Mouse (Mus musculus) MEL (cell line): ENCODE data around the gene Rln1. TPM values are rescaled to one million over a fixed set of nuclear protein-coding genes. Genes with fewer than 3 reads are reported as not detected.
A peak's percentile ranks its signal among the peaks of the same experiment; 100 is the strongest.

ENCODE experiments used
- DNase-seq: peaks from one replicate; pipeline ENCODE4 v3.0.0; 2011; ENCODE audit warnings: low read depth, low spot score
- H3K27ac ChIP-seq: 2 replicates; pipeline ENCODE4 v1.5.1; 2012; ENCODE audit warnings: low read depth, mild to moderate bottlenecking, control low read depth, low read length, moderate library complexity; ENCODE audit not compliant: control insufficient read depth
- H3K27me3 ChIP-seq, 2 experiments: fragments of 150-350 bp in 1 of 2; sonication (generic) in 1 of 2; 2 replicates each; pipeline ENCODE4 v1.6.1; 2012; ENCODE audit warnings: low read length in 2 of 2, mild to moderate bottlenecking in 2 of 2, improper control_type of control experiment in 1 of 2, moderate library complexity in 1 of 2; ENCODE audit not compliant: insufficient read depth in 2 of 2, control insufficient read depth in 1 of 2
- H3K36me3 ChIP-seq, 2 experiments: 2 replicates each; pipeline ENCODE4 v1.6.1; 2012 to 2014; ENCODE audit warnings: low read length in 2 of 2, improper control_type of control experiment in 1 of 2, inconsistent platforms in 1 of 2, mild to moderate bottlenecking in 1 of 2; ENCODE audit not compliant: insufficient read depth in 2 of 2, control insufficient read depth in 1 of 2
- H3K4me1 ChIP-seq, 2 experiments: fragments of 150-350 bp in 1 of 2; sonication (generic) in 1 of 2; 2 replicates each; pipeline ENCODE4 v1.6.1; 2012; ENCODE audit warnings: low read length in 2 of 2, improper control_type of control experiment in 1 of 2, mild to moderate bottlenecking in 1 of 2; ENCODE audit not compliant: insufficient read depth in 2 of 2, control insufficient read depth in 1 of 2
- H3K4me3 ChIP-seq, 2 experiments: fragments of 150-350 bp in 1 of 2; sonication (generic) in 1 of 2; 2 replicates each; pipeline ENCODE4 v1.5.1; 2012; ENCODE audit warnings: low read depth in 2 of 2, low read length in 2 of 2, mild to moderate bottlenecking in 2 of 2, moderate library complexity in 2 of 2, control low read depth in 1 of 2, improper control_type of control experiment in 1 of 2; ENCODE audit not compliant: control insufficient read depth in 1 of 2, insufficient read depth in 1 of 2
- H3K79me2 ChIP-seq: 2 replicates; pipeline ENCODE4 v1.6.1; 2012; ENCODE audit warnings: mild to moderate bottlenecking, low read length, moderate library complexity; ENCODE audit not compliant: control insufficient read depth, poor library complexity, insufficient read depth
- H3K9ac ChIP-seq: 2 replicates; pipeline ENCODE4 v1.6.1; 2012; ENCODE audit warnings: low read depth, mild to moderate bottlenecking, control low read depth, low read length, moderate library complexity; ENCODE audit not compliant: control insufficient read depth, poor library complexity, severe bottlenecking
- H3K9me3 ChIP-seq: fragments of 150-350 bp; sonication (generic); replicated peaks from 2 replicates; pipeline ENCODE4 v1.6.1; 2012; ENCODE audit warnings: mild to moderate bottlenecking, low read length, improper control_type of control experiment, moderate library complexity; ENCODE audit not compliant: insufficient read depth
- CHD2 ChIP-seq: IDR thresholded peaks from 2 replicates; pipeline ENCODE4 v1.6.1; 2011; ENCODE audit warnings: low read length, improper control_type of control experiment
- GABPA ChIP-seq: IDR thresholded peaks from 2 replicates; pipeline ENCODE4 v1.6.1; 2012; ENCODE audit warnings: low read depth, mild to moderate bottlenecking, inconsistent platforms, low read length, improper control_type of control experiment, moderate library complexity
- MAFK ChIP-seq: IDR thresholded peaks from 2 replicates; pipeline ENCODE4 v1.6.1; 2011; ENCODE audit warnings: low read depth, mild to moderate bottlenecking, low read length, improper control_type of control experiment, borderline replicate concordance
- MAZ ChIP-seq: IDR thresholded peaks from 2 replicates; pipeline ENCODE4 v1.6.1; 2012; ENCODE audit warnings: low read depth, mild to moderate bottlenecking, inconsistent platforms, low read length, improper control_type of control experiment
- MEF2A ChIP-seq: IDR thresholded peaks from 2 replicates; pipeline ENCODE4 v1.6.1; 2014; ENCODE audit warnings: low read depth, mild to moderate bottlenecking, inconsistent platforms, low read length, improper control_type of control experiment; ENCODE audit not compliant: poor library complexity, insufficient replicate concordance, severe bottlenecking; ENCODE audit errors: extremely low read depth
- MYB ChIP-seq: IDR thresholded peaks from 2 replicates; pipeline ENCODE4 v1.6.1; 2011; ENCODE audit warnings: mild to moderate bottlenecking, low read depth, low read length, improper control_type of control experiment
- POLR2A ChIP-seq, 2 experiments: IDR thresholded peaks; 2 replicates each; pipeline ENCODE4 v1.6.1; 2011 to 2012; ENCODE audit warnings: low read length in 2 of 2, mild to moderate bottlenecking in 2 of 2, control low read depth in 1 of 2, improper control_type of control experiment in 1 of 2, low read depth in 1 of 2, moderate library complexity in 1 of 2; ENCODE audit not compliant: control insufficient read depth in 1 of 2, insufficient read depth in 1 of 2, poor library complexity in 1 of 2
- POLR2AphosphoS2 ChIP-seq: IDR thresholded peaks from 2 replicates; pipeline ENCODE4 v1.6.1; 2011; ENCODE audit warnings: low read length, improper control_type of control experiment
- POLR2AphosphoS5 ChIP-seq: IDR thresholded peaks from 2 replicates; pipeline ENCODE4 v1.6.1; 2012; ENCODE audit warnings: low read depth, borderline replicate concordance, mild to moderate bottlenecking, inconsistent platforms, low read length, moderate library complexity, mixed read lengths
- RAD21 ChIP-seq: IDR thresholded peaks from 2 replicates; pipeline ENCODE4 v1.6.1; 2011; ENCODE audit warnings: mild to moderate bottlenecking, low read depth, low read length, improper control_type of control experiment
- SIN3A ChIP-seq: IDR thresholded peaks from 2 replicates; pipeline ENCODE4 v1.6.1; 2012; ENCODE audit warnings: low read length, improper control_type of control experiment, inconsistent platforms
- TAL1 ChIP-seq: IDR thresholded peaks from 2 replicates; pipeline ENCODE4 v1.6.1; 2012; ENCODE audit warnings: mild to moderate bottlenecking, inconsistent platforms, low read length, moderate library complexity, mixed read lengths
- TBP ChIP-seq: IDR thresholded peaks from 2 replicates; pipeline ENCODE4 v1.8.0; 2011; ENCODE audit warnings: low read depth, low read length, improper control_type of control experiment
- TCF12 ChIP-seq: IDR thresholded peaks from 2 replicates; pipeline ENCODE4 v1.6.1; 2014; ENCODE audit warnings: low read depth, mild to moderate bottlenecking, inconsistent platforms, low read length, improper control_type of control experiment, moderate library complexity
- USF2 ChIP-seq, 2 experiments: IDR thresholded peaks; 2 replicates each; pipeline ENCODE4 v1.6.1; 2011 to 2012; ENCODE audit warnings: improper control_type of control experiment in 2 of 2, low read length in 2 of 2, borderline replicate concordance in 1 of 2, inconsistent platforms in 1 of 2, low read depth in 1 of 2, mild to moderate bottlenecking in 1 of 2; ENCODE audit not compliant: insufficient read depth in 1 of 2
- ZMIZ1 ChIP-seq: IDR thresholded peaks from 2 replicates; pipeline ENCODE4 v1.6.1; 2012; ENCODE audit warnings: low read depth, mild to moderate bottlenecking, inconsistent platforms, low read length, improper control_type of control experiment, moderate library complexity
- ZNF384 ChIP-seq: IDR thresholded peaks from 2 replicates; pipeline ENCODE4 v1.6.1; 2012; ENCODE audit warnings: low read depth, mild to moderate bottlenecking, inconsistent platforms, low read length, improper control_type of control experiment
- polyA plus RNA-seq, 2 experiments: library from polyadenylated mRNA; stranded (reverse) in 1 of 2; unstranded in 1 of 2; fragments of >175 nt in 1 of 2; fragments of >200 nt in 1 of 2; gene quantifications; 2 replicates each; pipeline versions ENCODE4 v1.2.1 to v1.2.4; 2012; ENCODE audit warnings: low replicate concordance in 2 of 2, low read depth in 1 of 2; ENCODE audit not compliant: insufficient read length in 2 of 2, insufficient read depth in 1 of 2, missing spikeins in 1 of 2
- total RNA-seq: library from RNA; depleted of rRNA; stranded (reverse); fragments of 300-350 nt; gene quantifications from 2 replicates; pipeline ENCODE4 v1.2.3, GENCODE M21; 2012

Rln1 gene
- total and polyA plus RNA-seq, 3 experiments: 0.04 TPM; not detected in 2

- TF ChIP-seq RAD21: peak; percentile 98
- TF ChIP-seq POLR2A (IDR thresholded peaks at IDR 0.05; ENCODE audit: control insufficient read depth in 1 of 2, insufficient read depth in 1 of 2, low read depth in 1 of 2, low read length in 2 of 2, poor library complexity in 1 of 2): peak in 1 of 2 experiments; percentile 59; a peak in 2 of 4 replicates
- peak; percentile 80 for TF ChIP-seq TBP
- no peak for TF ChIP-seq CHD2
- TF ChIP-seq TAL1: no peak
- TF ChIP-seq SIN3A: peak; percentile 95
These were observed 20.7 kb upstream of the Rln1 start (continued) for GRCm38 (mm10) chr19:29354895-29355877.

- Histone ChIP-seq H3K4me1 (no peaks in the 10 kb centered on the region), H3K4me3 (no peak overlapping the region), H3K79me2 (no peaks in the 10 kb centered on the region), H3K27ac (no peak overlapping the region), H3K9me3 (no peaks in the 10 kb centered on the region), H3K36me3 (peaks cover 3 to 7% of the 10 kb centered on the region in 2 experiments; a peak in 3 of 4 replicates), H3K9ac (no peak overlapping the region), H3K27me3 (no peaks in the 10 kb centered on the region)
- DNase-seq: no peak
- TF ChIP-seq ZNF384 (no peak), TCF12 (no peak), POLR2AphosphoS5 (no peak), MEF2A (no peak), TBP (no peak), MAZ (no peak), SIN3A (no peak), MYB (no peak), ZMIZ1 (no peak), GABPA (no peak)
These were observed 16.5 kb upstream of the Rln1 start for GRCm38 (mm10) chr19:29350991-29351390.

GRCm38 (mm10) chr19:29345636-29346035 is 11.2 kb upstream of the Rln1 start:
- TF ChIP-seq USF2 (IDR thresholded peaks at IDR 0.05; ENCODE audit: borderline replicate concordance in 1 of 2, insufficient read depth in 1 of 2, low read depth in 1 of 2, low read length in 2 of 2): no peak
- TF ChIP-seq POLR2AphosphoS2: no peak
- peak; percentile 92 for TF ChIP-seq MAFK
- Histone ChIP-seq H3K4me3 (no peak overlapping the region), H3K79me2 (no peaks in the 10 kb centered on the region), H3K27me3 (no peaks in the 10 kb centered on the region), H3K9me3 (no peaks in the 10 kb centered on the region), H3K9ac (no peak overlapping the region), H3K36me3 (peaks cover 0 to 3% of the 10 kb centered on the region in 2 experiments; a peak in 1 of 4 replicates), H3K4me1 (peaks cover 0 to 6% of the 10 kb centered on the region in 2 experiments; a peak in 1 of 4 replicates), H3K27ac (no peak overlapping the region)
- no peak for DNase-seq
